Mouse (Mus musculus): Measurements from ENCODE around the gene Fam170b. TPM values are rescaled to one million over a fixed set of nuclear protein-coding genes. Genes with fewer than 3 reads are reported as not detected.

Fam170b gene
- polyA plus RNA-seq, 1 experiment from 2014 or later: not detected

- no peak within 1 kb of the TSS for H3K27ac ChIP-seq
- WGBS (ENCODE audit: missing documents): 2% methylated on average over 67 of the region's 68 CpGs
- no peaks in the 10 kb centered on the region for H3K36me3 ChIP-seq (ENCODE audit: inconsistent target)
- H3K4me3 ChIP-seq (ENCODE audit: inconsistent target): no peak within 1 kb of the TSS
- H3K79me2 ChIP-seq (ENCODE audit: inconsistent target): no peaks in the 10 kb centered on the region
These were observed 23.0 kb downstream of the Fam170b start, which contains the start of gene Vstm4 for GRCm38 (mm10) chr14:32856681-32857328. Vstm4 (plus strand) TSS chr14:32856756.

GRCm38 (mm10) chr14:32858361-32858760 is 24.6 kb downstream of the Fam170b start:
- H3K36me3 ChIP-seq (ENCODE audit: inconsistent target): no peaks in the 10 kb centered on the region
- 77% methylated on average over 10 of the region's 10 CpGs for WGBS (ENCODE audit: missing documents)
- H3K4me3 ChIP-seq (ENCODE audit: inconsistent target): no peak overlapping the region
- H3K27ac ChIP-seq: no peak overlapping the region
- H3K79me2 ChIP-seq (ENCODE audit: inconsistent target): no peaks in the 10 kb centered on the region

- WGBS (ENCODE audit: missing documents): 62% methylated on average over 6 of the region's 6 CpGs
- H3K79me2 ChIP-seq (ENCODE audit: inconsistent target): no peaks in the 10 kb centered on the region
- no peak overlapping the region for H3K27ac ChIP-seq
- no peak overlapping the region for H3K4me3 ChIP-seq (ENCODE audit: inconsistent target)
- no peaks in the 10 kb centered on the region for H3K36me3 ChIP-seq (ENCODE audit: inconsistent target)
These were observed 25.3 kb downstream of the Fam170b start for GRCm38 (mm10) chr14:32858941-32859510.

- H3K36me3 ChIP-seq (ENCODE audit: inconsistent target): no peaks in the 10 kb centered on the region
- H3K4me3 ChIP-seq (ENCODE audit: inconsistent target): no peak overlapping the region
- no peak overlapping the region for H3K27ac ChIP-seq
- 48% methylated on average over 10 of the region's 11 CpGs for WGBS (ENCODE audit: missing documents)
- no peaks in the 10 kb centered on the region for H3K79me2 ChIP-seq (ENCODE audit: inconsistent target)
These were observed 26.2 kb downstream of the Fam170b start for GRCm38 (mm10) chr14:32859831-32860569.

- no peak overlapping the region for H3K4me3 ChIP-seq (ENCODE audit: inconsistent target)
- H3K36me3 ChIP-seq (ENCODE audit: inconsistent target): no peaks in the 10 kb centered on the region
- no peak overlapping the region for H3K27ac ChIP-seq
- WGBS (ENCODE audit: missing documents): 49% methylated on average over 6 of the region's 6 CpGs
- no peaks in the 10 kb centered on the region for H3K79me2 ChIP-seq (ENCODE audit: inconsistent target)
These were observed 27.4 kb downstream of the Fam170b start for GRCm38 (mm10) chr14:32861149-32861581.

DNA sequence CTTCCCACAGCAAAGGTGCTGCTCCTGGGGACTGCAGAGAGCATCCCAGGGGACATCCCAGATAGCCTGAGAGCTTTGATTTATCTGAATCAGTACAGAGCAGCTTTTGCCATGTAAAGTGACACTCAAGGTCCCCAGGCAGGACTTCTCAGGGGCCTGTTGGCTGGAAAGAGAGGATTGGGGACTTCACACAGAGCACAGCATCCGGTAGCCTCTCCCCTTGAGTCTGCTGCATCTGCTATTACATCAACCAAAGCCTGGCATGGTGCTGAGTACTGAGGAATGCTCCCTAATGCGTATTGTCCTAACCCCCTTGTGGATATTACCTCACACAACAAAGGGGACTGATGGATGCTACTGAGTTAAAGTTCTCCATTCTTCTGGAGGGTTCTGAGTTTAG is 27.9 kb downstream of the Fam170b start:
- Histone ChIP-seq H3K36me3 (ENCODE audit: inconsistent target) (no peaks in the 10 kb centered on the region), H3K79me2 (ENCODE audit: inconsistent target) (no peaks in the 10 kb centered on the region), H3K4me3 (ENCODE audit: inconsistent target) (no peak overlapping the region), H3K27ac (no peak overlapping the region)
- 67% methylated on average over 2 of the region's 2 CpGs for WGBS (ENCODE audit: missing documents)

DNA sequence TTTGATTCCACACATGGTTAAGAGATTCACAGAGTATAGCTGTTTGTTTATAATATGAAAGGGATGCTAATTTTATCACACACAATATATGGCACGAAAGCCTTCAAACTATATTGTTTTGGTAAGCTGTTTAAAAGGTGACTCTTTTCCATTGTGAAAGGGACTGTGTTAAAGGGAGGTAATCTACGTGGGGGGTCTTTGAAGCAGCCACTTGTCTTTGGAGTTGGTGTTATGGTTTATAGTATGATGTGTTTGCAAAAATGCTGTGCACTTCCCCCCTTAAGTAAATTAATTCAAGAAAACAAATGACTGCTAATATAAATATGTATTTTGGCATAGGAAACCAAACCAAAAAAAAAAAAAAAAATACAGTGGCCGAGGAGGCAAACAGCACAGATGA is 31.6 kb downstream of the Fam170b start:
- no peaks in the 10 kb centered on the region for H3K79me2 ChIP-seq (ENCODE audit: inconsistent target)
- no peak overlapping the region for H3K27ac ChIP-seq
- no peaks in the 10 kb centered on the region for H3K36me3 ChIP-seq (ENCODE audit: inconsistent target)
- H3K4me3 ChIP-seq (ENCODE audit: inconsistent target): no peak overlapping the region
- 71% methylated on average over 3 of the region's 3 CpGs for WGBS (ENCODE audit: missing documents)

DNA sequence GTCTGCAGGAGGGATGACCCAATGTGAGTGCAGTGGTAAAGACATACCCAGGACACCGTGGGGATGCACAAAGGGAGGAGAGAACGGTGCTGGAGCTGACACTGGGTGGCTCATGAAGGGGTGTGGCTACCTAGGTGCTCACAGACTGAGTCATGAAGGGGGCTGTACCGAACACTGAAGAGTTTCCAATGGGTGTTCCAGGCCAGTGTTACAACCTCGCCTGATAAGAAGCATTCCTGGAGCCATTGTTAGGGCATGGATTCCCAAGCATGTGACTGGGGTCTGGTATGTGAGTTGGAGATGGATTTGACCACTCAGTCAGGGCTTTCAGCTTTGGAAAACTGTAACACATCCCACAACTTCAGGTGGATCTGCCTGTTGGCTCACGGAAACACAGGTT is 38.2 kb downstream of the Fam170b start:
- Histone ChIP-seq H3K4me3 (ENCODE audit: inconsistent target) (no peak overlapping the region), H3K36me3 (ENCODE audit: inconsistent target) (no peaks in the 10 kb centered on the region)
- 84% methylated on average over 5 of the region's 5 CpGs for WGBS (ENCODE audit: missing documents)

DNA sequence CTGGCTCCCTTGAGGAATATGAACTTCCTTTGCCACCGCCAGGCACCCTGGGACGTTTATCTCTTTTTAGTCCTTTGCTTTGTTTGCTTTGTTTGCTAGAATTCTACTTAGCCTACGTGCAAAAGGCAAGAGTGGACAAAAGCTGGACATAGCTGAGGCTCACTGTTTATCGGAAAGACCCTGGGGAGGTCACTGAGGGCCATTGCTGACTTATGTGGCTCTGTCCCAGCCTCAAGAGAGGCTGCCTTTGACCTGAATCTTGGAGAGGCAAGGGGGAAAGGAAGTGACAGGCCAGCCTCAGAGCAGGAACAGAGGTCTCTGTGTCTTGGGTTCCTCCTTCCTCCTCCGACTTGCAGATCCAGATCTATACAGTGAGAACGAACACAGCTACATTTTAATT is 43.8 kb downstream of the Fam170b start:
- Histone ChIP-seq H3K36me3 (ENCODE audit: inconsistent target) (no peaks in the 10 kb centered on the region), H3K27ac (no peak overlapping the region), H3K4me3 (ENCODE audit: inconsistent target) (no peak overlapping the region), H3K79me2 (ENCODE audit: inconsistent target) (no peaks in the 10 kb centered on the region)
- 66% methylated on average over 6 of the region's 6 CpGs for WGBS (ENCODE audit: missing documents)

More for the DNA sequence above, 38.2 kb downstream of the Fam170b start:
- Histone ChIP-seq H3K79me2 (ENCODE audit: inconsistent target) (no peaks in the 10 kb centered on the region), H3K27ac (no peak overlapping the region)

GRCm38 (mm10) chr14:32880332-32880731 is 46.6 kb downstream of the Fam170b start:
- 88% methylated on average over 5 of the region's 5 CpGs for WGBS (ENCODE audit: missing documents)
- H3K27ac ChIP-seq: no peak overlapping the region
- H3K4me3 ChIP-seq (ENCODE audit: inconsistent target): no peak overlapping the region
- no peaks in the 10 kb centered on the region for H3K79me2 ChIP-seq (ENCODE audit: inconsistent target)
- H3K36me3 ChIP-seq (ENCODE audit: inconsistent target): no peaks in the 10 kb centered on the region

GRCm38 (mm10) chr14:32881693-32882092 is 47.9 kb downstream of the Fam170b start:
- Histone ChIP-seq H3K4me3 (ENCODE audit: inconsistent target) (no peak overlapping the region), H3K36me3 (ENCODE audit: inconsistent target) (no peaks in the 10 kb centered on the region), H3K79me2 (ENCODE audit: inconsistent target) (no peaks in the 10 kb centered on the region), H3K27ac (no peak overlapping the region)
- 93% methylated on average over 1 of the region's 1 CpGs for WGBS (ENCODE audit: missing documents)

Other genes with a start within 250 kb of the Fam170b start
- gene Prrxl1, start 234.6 kb upstream of the Fam170b start, polyA plus RNA-seq (2018): not detected in 3 replicates
- gene 3425401B19Rik, start 148.7 kb upstream of the Fam170b start, polyA plus RNA-seq (2018): not detected in 3 replicates
- 50.0 to 64.0 TPM (median 56.3 TPM) in 3 replicates for gene Tmem273, start 48.0 kb upstream of the Fam170b start, polyA plus RNA-seq (2018)
- gene Vstm4, start 22.8 kb downstream of the Fam170b start, polyA plus RNA-seq (2018): 0.06 to 0.09 TPM in 2 of 3 replicates, not detected in the other
- not detected in 3 replicates for gene Lrrc18, start 157.4 kb downstream of the Fam170b start, polyA plus RNA-seq (2018)